Mouse (Mus musculus) heart, adult 2 months (tissue): ENCODE measurements around the gene Nipbl. TPM values are rescaled to one million over a fixed set of nuclear protein-coding genes. Genes with fewer than 3 reads are reported as not detected.

Experiments
- DNase-seq, 2 experiments: peaks; one replicate each; pipeline ENCODE4 v3.0.0; 2021
- H3K27ac ChIP-seq: fragments of 200-600 bp; 2 replicates; pipeline ENCODE4 v1.8.1; 2022
- H3K27me3 ChIP-seq: fragments of 200-500 bp; 2 replicates; pipeline ENCODE4 v1.6.1; 2012; ENCODE audit warnings: mild to moderate bottlenecking, low read length, inconsistent platforms, mixed read lengths; ENCODE audit not compliant: control insufficient read depth, insufficient read depth
- H3K36me3 ChIP-seq: fragments of 200-500 bp; 2 replicates; pipeline ENCODE4 v1.6.1; 2012; ENCODE audit warnings: low read length, inconsistent platforms; ENCODE audit not compliant: control insufficient read depth, insufficient read depth
- H3K4me1 ChIP-seq: fragments of 200-500 bp; 2 replicates; pipeline ENCODE4 v1.6.1; 2011; ENCODE audit warnings: low read length; ENCODE audit not compliant: control insufficient read depth, insufficient read depth
- H3K4me3 ChIP-seq: fragments of 200-600 bp; 2 replicates; pipeline ENCODE4 v1.8.1; 2022
- H3K79me2 ChIP-seq: fragments of 200-500 bp; replicated peaks from 2 replicates; pipeline ENCODE4 v1.6.1; 2012; ENCODE audit warnings: mild to moderate bottlenecking, inconsistent platforms, low read length, moderate library complexity, mixed read lengths; ENCODE audit not compliant: control insufficient read depth, insufficient read depth
- H3K9ac ChIP-seq: fragments of 200-500 bp; 2 replicates; pipeline ENCODE4 v1.6.1; 2012; ENCODE audit warnings: low read depth, mild to moderate bottlenecking, control low read depth, inconsistent platforms, low read length, mixed read lengths
- CTCF ChIP-seq: fragments of 200-600 bp; IDR thresholded peaks from 2 replicates; pipeline ENCODE4 v1.8.1; 2022; ENCODE audit warnings: antibody characterized with exemption, mild to moderate bottlenecking, moderate library complexity
- EP300 ChIP-seq: fragments of 200-500 bp; IDR thresholded peaks from 2 replicates; pipeline ENCODE4 v1.6.1; 2011; ENCODE audit warnings: low read depth, low read length, control low read depth; ENCODE audit not compliant: insufficient read depth
- POLR2A ChIP-seq: fragments of 200-500 bp; IDR thresholded peaks from 2 replicates; pipeline ENCODE4 v1.6.1; 2011; ENCODE audit warnings: mild to moderate bottlenecking, low read depth, low read length, control low read depth; ENCODE audit not compliant: insufficient read depth
- WGBS: fragments of 180-500 bp; shearing (Covaris S2); methylation state at CpG from one replicate; pipeline ENCODE4 v1.1.7; 2018; 5-methylcytosine and 5-hydroxymethylcytosine counted together
- intact Hi-C: fragments of 180-260 bp; cut with DNase I; formaldehyde crosslinking; loops from one replicate; pipeline ENCODE4 v1.15.1; 2025
- polyA plus RNA-seq: library from polyadenylated mRNA; depleted of rRNA; stranded (reverse); fragments of >200 nt; gene quantifications from 2 replicates; pipeline ENCODE4 v1.2.3, GENCODE M21; 2012
- total RNA-seq, 2 experiments: library from RNA; stranded (reverse); gene quantifications; 2 replicates each; pipeline ENCODE4 v1.2.3; 2021

Nipbl gene
- total and polyA plus RNA-seq, 3 experiments, result 4.1 to 29.5 (median 26.6) TPM

DNA sequence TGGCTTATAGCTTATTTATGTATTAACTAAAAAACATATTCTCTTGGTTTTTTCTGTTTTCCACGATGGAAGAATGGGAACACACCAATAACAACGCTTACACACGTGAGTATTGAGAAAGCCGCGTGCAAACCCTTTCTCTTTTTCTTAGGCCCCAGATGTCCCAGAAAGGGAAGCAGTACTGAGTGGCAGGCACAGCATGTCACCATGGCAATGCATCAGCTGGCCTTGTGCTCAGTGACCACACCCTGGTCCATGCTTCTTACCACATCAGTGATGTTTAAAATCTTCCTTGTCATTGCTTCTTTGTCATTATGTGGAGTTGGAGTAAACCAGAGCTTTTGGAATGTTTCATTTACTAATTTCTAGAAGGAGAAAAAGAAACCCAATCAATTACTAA is 125.1 kb downstream of the Nipbl start:
- no peak for DNase-seq
- Histone ChIP-seq H3K4me1 (no peaks in the 10 kb centered on the region), H3K36me3 (no peaks in the 10 kb centered on the region), H3K4me3 (no peak overlapping the region), H3K27me3 (no peaks in the 10 kb centered on the region), H3K9ac (no peak overlapping the region), H3K79me2 (no peaks in the 10 kb centered on the region), H3K27ac (no peak overlapping the region)
- WGBS, result 93% methylated on average over 5 of the region's 5 CpGs
- TF ChIP-seq EP300 (no peak), CTCF (no peak), POLR2A (no peak)
- intact Hi-C loops, result no loop called here

DNA sequence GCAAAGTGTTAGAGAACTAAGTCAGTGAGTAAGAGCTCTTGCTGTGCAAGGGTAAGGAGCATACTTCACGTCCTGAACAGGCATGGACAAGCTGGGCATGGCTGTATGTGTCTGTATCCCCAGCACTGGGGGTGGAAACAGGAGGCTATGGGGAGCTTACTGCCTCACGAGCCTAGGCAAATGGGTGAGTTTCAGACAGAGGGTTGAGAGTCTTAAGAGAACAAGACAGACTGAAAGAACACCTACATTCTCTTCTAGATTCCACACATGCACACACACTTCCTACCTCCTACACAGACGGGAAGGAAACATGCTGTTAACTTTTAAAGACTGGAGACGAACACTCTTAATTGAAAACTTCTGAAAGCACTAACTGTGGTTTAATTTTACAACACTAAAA is 126.9 kb downstream of the Nipbl start:
- H3K27ac ChIP-seq, result no peak overlapping the region
- intact Hi-C loops, result no loop called here
- peaks cover 2% of the 10 kb centered on the region for H3K36me3 ChIP-seq
- DNase-seq, result no peak
- TF ChIP-seq EP300 (no peak), POLR2A (no peak), CTCF (no peak)
- WGBS, result 86% methylated on average over 4 of the region's 4 CpGs
- no peaks in the 10 kb centered on the region for H3K4me1 ChIP-seq
- no peak overlapping the region for H3K4me3 ChIP-seq
- H3K9ac ChIP-seq, result no peak overlapping the region
- H3K79me2 ChIP-seq, result no peaks in the 10 kb centered on the region
- no peaks in the 10 kb centered on the region for H3K27me3 ChIP-seq

DNA sequence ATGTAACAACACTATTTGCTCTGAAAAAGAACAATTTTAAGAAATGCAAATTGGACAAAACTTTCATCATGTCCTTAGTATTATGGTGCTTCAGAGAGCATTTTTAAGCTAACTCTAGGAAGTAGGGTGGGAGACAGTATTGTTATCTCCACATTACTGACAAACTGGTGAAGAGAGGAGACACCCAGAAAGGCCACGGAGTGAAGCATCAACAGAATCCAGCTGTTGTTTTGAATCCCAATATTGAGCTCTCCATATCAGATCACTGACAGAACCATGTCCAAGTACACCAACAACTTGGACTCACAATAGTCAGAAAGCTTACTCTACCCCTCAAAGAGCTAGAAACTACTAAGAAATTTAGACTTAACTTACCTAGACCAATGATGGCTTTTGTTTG is 138.8 kb downstream of the Nipbl start:
- DNase-seq, result no peak
- no peaks in the 10 kb centered on the region for H3K79me2 ChIP-seq
- 76% methylated on average over 1 of the region's 1 CpGs for WGBS
- H3K36me3 ChIP-seq, result peaks cover 3% of the 10 kb centered on the region; the same call in 1 of the 2 replicates
- H3K9ac ChIP-seq, result no peak overlapping the region
- no peak overlapping the region for H3K27ac ChIP-seq
- no peak overlapping the region for H3K4me3 ChIP-seq
- TF ChIP-seq POLR2A (no peak), EP300 (no peak), CTCF (no peak)
- intact Hi-C loops, result no loop called here
- no peaks in the 10 kb centered on the region for H3K27me3 ChIP-seq
- H3K4me1 ChIP-seq, result no peaks in the 10 kb centered on the region

DNA sequence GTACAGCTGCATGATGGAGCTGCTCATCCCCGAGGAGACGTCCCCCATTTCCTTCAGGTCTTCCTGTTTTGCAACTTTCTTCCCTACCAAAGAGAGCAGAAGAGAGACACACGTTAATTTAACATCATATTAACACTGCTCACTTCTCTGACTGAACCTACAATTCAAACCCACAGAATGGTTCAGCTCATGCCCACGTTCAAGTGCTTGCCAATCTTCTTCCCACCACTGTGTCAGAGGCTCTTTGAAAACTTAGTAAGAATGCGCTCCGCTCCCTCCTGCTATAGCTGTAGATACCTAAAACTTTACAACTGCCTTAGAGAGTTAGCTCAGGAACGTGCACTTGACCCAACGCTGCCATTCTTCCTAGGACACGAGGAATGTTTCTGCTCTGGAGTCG is 141.3 kb downstream of the Nipbl start:
- intact Hi-C loops, result no loop called here
- H3K36me3 ChIP-seq, result peaks cover 3% of the 10 kb centered on the region; the same call in 1 of the 2 replicates

DNA sequence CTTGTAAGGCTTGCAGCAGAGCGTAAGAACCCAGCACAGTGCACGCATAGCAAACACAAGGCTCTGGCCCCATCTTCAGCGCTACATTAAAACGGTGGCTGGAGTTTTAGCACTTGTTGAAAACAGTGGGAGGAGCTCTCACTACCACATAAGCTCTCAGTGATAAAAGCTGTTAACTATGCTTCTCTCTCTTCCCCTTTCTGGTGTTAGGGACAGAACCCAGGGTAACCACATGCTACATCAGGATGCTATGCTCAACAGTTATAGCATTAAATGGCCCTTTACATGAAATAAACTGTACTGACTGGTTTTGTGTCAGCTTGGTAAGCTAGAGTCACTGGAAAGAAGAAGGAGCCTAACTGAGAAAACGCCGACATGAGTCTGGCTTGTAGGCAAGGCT is 150.1 kb downstream of the Nipbl start:
- Histone ChIP-seq H3K36me3 (peaks cover 4% of the 10 kb centered on the region; the same call in 1 of the 2 replicates), H3K4me1 (no peaks in the 10 kb centered on the region), H3K27me3 (no peaks in the 10 kb centered on the region), H3K9ac (no peak overlapping the region), H3K27ac (no peak overlapping the region), H3K79me2 (no peaks in the 10 kb centered on the region), H3K4me3 (no peak overlapping the region)
- TF ChIP-seq CTCF (no peak), EP300 (no peak), POLR2A (no peak)
- intact Hi-C loops, result loop anchor here (5.0 kb wide), 1 partner anchor 33 kb away; no protein-coding TSS in a partner anchor
- WGBS, result 90% methylated on average over 6 of the region's 6 CpGs
- no peak for DNase-seq

More for the DNA sequence above, 141.3 kb downstream of the Nipbl start:
- WGBS, result 88% methylated on average over 10 of the region's 10 CpGs
- Histone ChIP-seq H3K27me3 (no peaks in the 10 kb centered on the region), H3K4me3 (no peak overlapping the region), H3K4me1 (no peaks in the 10 kb centered on the region), H3K27ac (no peak overlapping the region), H3K9ac (no peak overlapping the region), H3K79me2 (no peaks in the 10 kb centered on the region)
- no peak for DNase-seq
- TF ChIP-seq CTCF (no peak), POLR2A (no peak), EP300 (no peak)

DNA sequence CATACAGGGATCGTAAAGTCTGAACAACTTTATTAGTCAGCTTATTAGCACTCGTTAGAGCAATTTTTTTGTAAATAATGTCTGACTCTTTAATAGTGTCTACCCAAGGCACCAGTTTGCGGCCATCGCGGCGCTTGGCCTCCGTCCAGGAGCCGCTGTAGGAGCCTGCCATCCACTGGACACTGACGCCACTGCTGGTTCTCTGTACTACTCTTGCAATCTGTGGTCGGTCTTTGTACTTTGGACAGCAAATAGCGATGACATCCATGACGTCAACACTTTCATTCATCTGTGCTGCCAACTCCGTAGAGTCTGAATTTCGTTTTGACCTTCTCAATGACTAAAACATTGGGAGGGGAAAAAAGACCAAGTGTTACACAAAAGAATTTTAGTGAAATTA is 153.0 kb downstream of the Nipbl start:
- H3K4me1 ChIP-seq, result no peaks in the 10 kb centered on the region
- H3K9ac ChIP-seq, result no peak overlapping the region
- H3K27me3 ChIP-seq, result no peaks in the 10 kb centered on the region
- no peak overlapping the region for H3K4me3 ChIP-seq
- TF ChIP-seq EP300 (no peak), CTCF (no peak), POLR2A (no peak)
- H3K36me3 ChIP-seq, result peaks cover 4% of the 10 kb centered on the region; the same call in 1 of the 2 replicates
- 81% methylated on average over 14 of the region's 14 CpGs for WGBS
- DNase-seq, result no peak
- no peak overlapping the region for H3K27ac ChIP-seq
- intact Hi-C loops, result loop anchor here (5.0 kb wide), 1 partner anchor 36 kb away; no protein-coding TSS in a partner anchor
- no peaks in the 10 kb centered on the region for H3K79me2 ChIP-seq
